10 mouse cellular contexts compared by ENCODE assay signal in the genomic region with DNA sequence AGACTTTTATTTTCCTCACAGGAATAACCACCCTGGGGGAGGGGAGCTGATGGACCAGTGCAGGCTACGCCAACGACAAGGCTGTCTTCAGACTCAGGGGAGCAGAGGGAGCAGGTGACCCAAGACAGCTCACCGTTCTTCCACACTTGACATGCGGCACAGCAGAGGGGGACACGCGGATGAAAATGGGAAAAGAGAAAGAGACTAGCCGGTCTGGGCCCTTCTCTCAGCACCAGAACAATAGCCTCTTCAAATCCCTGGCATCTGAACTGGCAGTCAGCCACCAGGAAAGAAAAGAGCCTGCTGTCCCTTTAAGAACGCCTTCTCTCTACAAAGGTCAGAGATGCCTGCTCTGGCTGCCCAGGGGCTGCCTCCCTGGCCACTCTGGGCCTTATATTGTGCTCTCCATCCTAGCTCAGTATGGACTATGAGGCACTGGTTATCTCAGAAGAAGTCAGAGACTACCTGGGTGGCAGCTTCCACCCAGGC.
A peak's percentile ranks its signal among the peaks of the same experiment; 100 is the strongest.
DNase-seq lines count a peak whose midpoint lies in the region; ATAC-seq lines count a peak whose summit lies in the region.
"Had no signal": no experiment of that assay in that cellular context is flagged by ENCODE, and none has a peak within 500 bp of the region (broad histone marks: within the 10 kb centered on the region; RNA-seq: fewer than 3 reads in every experiment).

No protein-coding gene starts in this region.

- H3K9ac ChIP-seq in forebrain, embryonic 13.5 days, result no peak overlapping the region; the same call in 1 of the 2 replicates

- no peaks in the 10 kb centered on the region for H3K36me3 ChIP-seq in forebrain, embryonic 13.5 days (ENCODE audit: poor library complexity, severe bottlenecking)

- peak overlapping the region; percentile 46 for H3K4me2 ChIP-seq in forebrain, embryonic 13.5 days

- H3K4me3 ChIP-seq in forebrain, embryonic 13.5 days, result no peak overlapping the region
- H3K4me3 ChIP-seq: myocyte had no signal

- ATAC-seq in frontal cortex, adult (ENCODE audit: low TSS enrichment), result peak; percentile 20; the same call in 1 of the 2 replicates
- peak; percentile 72 for ATAC-seq in forebrain, embryonic 13.5 days

- H3K9me3 ChIP-seq in forebrain, embryonic 13.5 days (replicated peaks), result no peaks in the 10 kb centered on the region

- peaks cover 14% of the 10 kb centered on the region for H3K4me1 ChIP-seq in forebrain, embryonic 13.5 days

- peak overlapping the region; percentile 48 for H3K27ac ChIP-seq in forebrain, embryonic 13.5 days

- H3K27me3 ChIP-seq in forebrain, embryonic 13.5 days, result no peaks in the 10 kb centered on the region

- 8% methylated on average over 8 of the region's 8 CpGs for WGBS in forebrain, embryonic 13.5 days

- no peak for DNase-seq in frontal cortex, postnatal 10 days (ENCODE audit: low spot score in 2 of 2)
- DNase-seq in brain, adult 2 months (ENCODE audit: low read depth, low spot score), result peak; percentile 92
- peak; percentile 51 for DNase-seq in lung, postnatal 36 days
- no peak for DNase-seq in spleen, adult 18-20 months
- DNase-seq in frontal cortex, postnatal 14 days (ENCODE audit: low spot score in 2 of 2), result no peak
- no peak for DNase-seq in urinary bladder, postnatal 25 days (ENCODE audit: low spot score)
- DNase-seq: kidney, postnatal 14 days had no signal

Comparison
In these comparisons a context has a peak if more than half of its experiments do, and no peak if none do; other contexts are left out.
1. DNase-seq: peak in brain, adult 2 months (single experiment) and lung, postnatal 36 days (single experiment); none in frontal cortex, postnatal 10 days (0 of 2), spleen, adult 18-20 months (0 of 2), frontal cortex, postnatal 14 days (0 of 2) and urinary bladder, postnatal 25 days (single experiment).